Mouse (Mus musculus): Measurements from ENCODE around the gene Slc33a1.

GRCm38 (mm10) chr3:63899309-63899695 is 65.3 kb downstream of the Slc33a1 start, which contains the start of gene Plch1:
- TF ChIP-seq POLR2A (IDR thresholded peaks at IDR 0.05; ENCODE audit: insufficient read depth, low read depth, low read length) (no peak), CTCF (IDR thresholded peaks at IDR 0.05) (no peak), EP300 (IDR thresholded peaks at IDR 0.05; ENCODE audit: insufficient read depth, low read depth, low read length) (no peak)

Measured in heart, adult 2 months (tissue).